Mouse (Mus musculus) limb, embryonic 14.5 days (tissue): Measurements from ENCODE around the gene Ablim1. TPM values are rescaled to one million over a fixed set of nuclear protein-coding genes. Genes with fewer than 3 reads are reported as not detected.

Experiments
- ATAC-seq: fragments of 200-750 bp; cut with Nextera tagmentation; 2 replicates; pipeline ENCODE4 v1.8.0; 2017; ENCODE audit warnings: low read depth, moderate number of reproducible peaks, moderate TSS enrichment; ENCODE audit not compliant: low FRiP score
- DNase-seq: peaks from one replicate; pipeline ENCODE4 v3.0.0-alpha.2; 2015; ENCODE audit warnings: low spot score
- H3K27ac ChIP-seq: fragments of 300-500 bp; sonication (generic); replicated peaks from 2 replicates; pipeline ENCODE4 v1.5.1; 2014; ENCODE audit warnings: low read depth, mild to moderate bottlenecking, low read length, moderate library complexity, mixed read lengths
- H3K27me3 ChIP-seq: fragments of 300-500 bp; sonication (generic); 2 replicates; pipeline ENCODE4 v1.6.1; 2014; ENCODE audit warnings: low read length, mixed read lengths; ENCODE audit not compliant: control insufficient read depth, insufficient read depth
- H3K36me3 ChIP-seq: fragments of 300-500 bp; sonication (generic); 2 replicates; pipeline ENCODE4 v1.6.1; 2014; ENCODE audit warnings: mild to moderate bottlenecking, low read length, moderate library complexity, mixed read lengths; ENCODE audit not compliant: control insufficient read depth, insufficient read depth
- H3K4me1 ChIP-seq: fragments of 300-500 bp; sonication (generic); 2 replicates; pipeline ENCODE4 v1.6.1; 2014; ENCODE audit warnings: antibody characterized with exemption, low read length, mixed read lengths; ENCODE audit not compliant: control insufficient read depth, insufficient read depth
- H3K4me2 ChIP-seq: fragments of 300-500 bp; sonication (generic); replicated peaks from 2 replicates; pipeline ENCODE4 v1.6.1; 2014; ENCODE audit warnings: low read depth, mild to moderate bottlenecking, low read length, moderate library complexity; ENCODE audit not compliant: severe bottlenecking
- H3K4me3 ChIP-seq: fragments of 300-500 bp; sonication (generic); replicated peaks from 2 replicates; pipeline ENCODE4 v1.5.1; 2014; ENCODE audit warnings: low read length
- H3K9ac ChIP-seq: fragments of 300-500 bp; sonication (generic); 2 replicates; pipeline ENCODE4 v1.6.1; 2014; ENCODE audit warnings: mild to moderate bottlenecking, low read depth, low read length, moderate library complexity; ENCODE audit not compliant: severe bottlenecking
- H3K9me3 ChIP-seq: fragments of 300-500 bp; sonication (generic); 2 replicates; pipeline ENCODE4 v1.6.1; 2016; ENCODE audit warnings: low read length; ENCODE audit not compliant: control insufficient read depth
- POLR2A ChIP-seq: fragments of 200-500 bp; IDR thresholded peaks from 2 replicates; pipeline ENCODE4 v1.8.0; 2012; ENCODE audit warnings: inconsistent platforms, mild to moderate bottlenecking, moderate library complexity, borderline replicate concordance; ENCODE audit not compliant: insufficient read depth, insufficient read length; ENCODE audit errors: extremely low read depth
- WGBS: fragments of 180-500 bp; shearing (Covaris S2); extraction: QIAGEN DNeasy Blood & Tissue Kit; methylation state at CpG from one replicate; pipeline ENCODE4 v1.1.7; 2014; 5-methylcytosine and 5-hydroxymethylcytosine counted together
- polyA plus RNA-seq, 2 experiments: library from polyadenylated mRNA; depleted of rRNA in 1 of 2; stranded (reverse) in 1 of 2; unstranded in 1 of 2; fragments of >200 nt; fragmentation: Nextera tagmentation in 1 of 2; extraction: Ambion mirVana in 1 of 2; gene quantifications; 2 replicates each; pipeline versions ENCODE4 v1.2.1 to v1.2.3; 2012 to 2014

Gene Ablim1
- polyA plus RNA-seq, 2 experiments: 30.6 to 76.9 TPM

GRCm38 (mm10) chr19:56994653-56995052 lies 320.1 kb downstream of the Ablim1 start:
- H3K9me3 ChIP-seq: no peaks in the 10 kb centered on the region
- peaks cover 34% of the 10 kb centered on the region for H3K4me1 ChIP-seq
- H3K27ac ChIP-seq: no peak overlapping the region
- DNase-seq: no peak
- no peaks in the 10 kb centered on the region for H3K27me3 ChIP-seq
- no peak for ATAC-seq
- H3K9ac ChIP-seq: no peak overlapping the region
- H3K4me3 ChIP-seq: no peak overlapping the region
- H3K4me2 ChIP-seq: no peak overlapping the region
- H3K36me3 ChIP-seq: no peaks in the 10 kb centered on the region
- 75% methylated on average over 4 of the region's 4 CpGs for WGBS
- TF ChIP-seq POLR2A: no peak

DNA sequence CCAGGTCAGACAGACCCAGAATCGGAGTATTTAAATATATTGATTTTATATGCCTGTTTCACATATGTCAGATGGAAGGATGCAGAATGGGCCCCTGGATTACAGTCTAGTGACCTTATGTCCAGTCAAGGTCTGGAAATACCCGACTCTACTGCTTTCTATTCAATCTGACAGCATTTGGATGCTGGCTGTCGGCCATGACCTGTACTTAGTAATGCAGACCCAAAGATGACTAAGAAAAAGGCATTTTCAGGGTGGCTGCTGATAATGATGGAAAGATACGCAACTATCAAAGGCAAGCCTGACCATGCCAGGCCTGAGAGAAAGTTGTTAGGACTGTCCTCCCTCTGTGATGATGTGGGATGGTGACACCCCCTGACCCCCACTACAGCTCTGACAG lies 321.0 kb downstream of the Ablim1 start:
- Histone ChIP-seq H3K9ac (no peak overlapping the region), H3K36me3 (no peaks in the 10 kb centered on the region)
- 83% methylated on average over 4 of the region's 4 CpGs for WGBS

GRCm38 (mm10) chr19:56992978-56993545 lies 321.7 kb downstream of the Ablim1 start:
- DNase-seq (no peak), ATAC-seq (no peak)
- Histone ChIP-seq H3K9me3 (no peaks in the 10 kb centered on the region), H3K4me3 (no peak overlapping the region), H3K36me3 (no peaks in the 10 kb centered on the region), H3K9ac (no peak overlapping the region), H3K4me2 (no peak overlapping the region), H3K27me3 (no peaks in the 10 kb centered on the region), H3K4me1 (peaks cover 30% of the 10 kb centered on the region), H3K27ac (no peak overlapping the region)
- 80% methylated on average over 8 of the region's 8 CpGs for WGBS
- TF ChIP-seq POLR2A: no peak

More for the DNA sequence above, 321.0 kb downstream of the Ablim1 start:
- Histone ChIP-seq H3K9me3 (no peaks in the 10 kb centered on the region), H3K27me3 (no peaks in the 10 kb centered on the region), H3K4me1 (peaks cover 32% of the 10 kb centered on the region), H3K27ac (no peak overlapping the region), H3K4me2 (no peak overlapping the region), H3K4me3 (no peak overlapping the region)
- ATAC-seq (no peak), DNase-seq (no peak)
- TF ChIP-seq POLR2A: no peak

- Histone ChIP-seq H3K9ac (no peak overlapping the region), H3K4me3 (no peak overlapping the region), H3K36me3 (no peaks in the 10 kb centered on the region), H3K9me3 (no peaks in the 10 kb centered on the region), H3K27ac (0 out of 2 replicates have a peak overlapping the region, but pooled peaks have one; percentile 22), H3K4me2 (no peak overlapping the region), H3K4me1 (peaks cover 17% of the 10 kb centered on the region), H3K27me3 (no peaks in the 10 kb centered on the region)
- DNase-seq: peak; percentile 70
- no peak for TF ChIP-seq POLR2A
- peak; percentile 20 for ATAC-seq
- 34% methylated on average over 14 of the region's 14 CpGs for WGBS
These were observed 324.2 kb downstream of the Ablim1 start for GRCm38 (mm10) chr19:56990367-56991111.

DNA sequence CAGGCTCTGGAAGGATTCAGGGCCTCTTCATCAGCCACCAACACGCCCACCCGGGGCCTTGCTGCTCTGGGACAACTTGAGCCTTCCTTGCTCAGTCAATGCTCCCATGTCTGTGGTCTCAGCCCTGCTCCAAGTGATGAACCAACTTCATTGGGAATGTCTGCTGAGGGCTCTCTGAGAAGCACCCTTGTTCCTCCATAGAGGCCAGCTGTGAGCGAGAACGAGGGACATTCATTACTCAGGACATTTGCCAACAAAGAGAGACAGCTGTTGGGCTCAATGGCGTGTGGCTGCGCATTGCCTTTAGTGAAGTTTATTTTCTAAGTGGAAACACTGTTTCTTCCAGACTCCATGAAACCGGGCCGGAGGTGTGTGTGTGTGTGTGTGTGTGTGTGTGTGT lies 325.5 kb downstream of the Ablim1 start:
- no peak overlapping the region for H3K27ac ChIP-seq
- H3K27me3 ChIP-seq: no peaks in the 10 kb centered on the region
- H3K36me3 ChIP-seq: no peaks in the 10 kb centered on the region
- no peaks in the 10 kb centered on the region for H3K9me3 ChIP-seq
- ATAC-seq (no peak), DNase-seq (no peak)
- no peak overlapping the region for H3K4me3 ChIP-seq
- no peak overlapping the region for H3K9ac ChIP-seq
- WGBS: 80% methylated on average over 8 of the region's 8 CpGs
- no peak overlapping the region for H3K4me2 ChIP-seq
- TF ChIP-seq POLR2A: no peak
- peaks cover 17% of the 10 kb centered on the region for H3K4me1 ChIP-seq
